Mouse (Mus musculus): ENCODE measurements around the gene Anapc2.

GRCm38 (mm10) chr2:25226864-25227263 lies 45.4 kb upstream of the Anapc2 start:
- no peak for TF ChIP-seq CTCF (IDR thresholded peaks at IDR 0.05; ENCODE audit: control insufficient read depth, insufficient read depth, insufficient read length)
- TF ChIP-seq USF1 (IDR thresholded peaks at IDR 0.05; ENCODE audit: low read depth): no peak
- no peak for TF ChIP-seq MYOG (IDR thresholded peaks at IDR 0.05; ENCODE audit: control insufficient read depth, extremely low read depth, insufficient read length)
- TF ChIP-seq MYOD1 (IDR thresholded peaks at IDR 0.05; ENCODE audit: control insufficient read depth, insufficient read length, low read depth): no peak
- no peak for TF ChIP-seq FOSL1 (IDR thresholded peaks at IDR 0.05; ENCODE audit: insufficient read depth, low read length, poor library complexity, severe bottlenecking)
